Mouse (Mus musculus): ENCODE measurements around the gene Pear1. TPM values are rescaled to one million over a fixed set of nuclear protein-coding genes. Genes with fewer than 3 reads are reported as not detected.

Gene Pear1
- polyA plus RNA-seq, 1 experiment from 2014 or later = 6.7 TPM

- no peaks in the 10 kb centered on the region for H3K9me3 ChIP-seq (replicated peaks; ENCODE audit: control insufficient read depth, low read length, poor library complexity, severe bottlenecking)
- ATAC-seq = no peak
- H3K4me1 ChIP-seq (ENCODE audit: control insufficient read depth, insufficient read depth, low read length) = peaks cover 15% of the 10 kb centered on the region
- no peaks in the 10 kb centered on the region for H3K36me3 ChIP-seq (ENCODE audit: control insufficient read depth, insufficient read depth, low read length)
- under 1% methylated on average over 22 of the region's 29 CpGs for WGBS
- peak within 1 kb of the TSS; percentile 35 for H3K9ac ChIP-seq (ENCODE audit: low read depth, low read length)
- peak within 1 kb of the TSS; percentile 34 for H3K4me3 ChIP-seq (ENCODE audit: low read depth, low read length)
- peak within 1 kb of the TSS; percentile 60 for H3K4me2 ChIP-seq (ENCODE audit: low read length)
- H3K27me3 ChIP-seq (ENCODE audit: control insufficient read depth, insufficient read depth, low read depth, low read length) = peaks cover 65% of the 10 kb centered on the region
- H3K27ac ChIP-seq (ENCODE audit: low read length) = no peak within 1 kb of the TSS
Measured at GRCm38 (mm10) chr3:87796736-87797334, 27.3 kb downstream of the Pear1 start, which contains the start of gene Insrr. TSS of gene Insrr (plus strand) at chr3:87796951.

DNA sequence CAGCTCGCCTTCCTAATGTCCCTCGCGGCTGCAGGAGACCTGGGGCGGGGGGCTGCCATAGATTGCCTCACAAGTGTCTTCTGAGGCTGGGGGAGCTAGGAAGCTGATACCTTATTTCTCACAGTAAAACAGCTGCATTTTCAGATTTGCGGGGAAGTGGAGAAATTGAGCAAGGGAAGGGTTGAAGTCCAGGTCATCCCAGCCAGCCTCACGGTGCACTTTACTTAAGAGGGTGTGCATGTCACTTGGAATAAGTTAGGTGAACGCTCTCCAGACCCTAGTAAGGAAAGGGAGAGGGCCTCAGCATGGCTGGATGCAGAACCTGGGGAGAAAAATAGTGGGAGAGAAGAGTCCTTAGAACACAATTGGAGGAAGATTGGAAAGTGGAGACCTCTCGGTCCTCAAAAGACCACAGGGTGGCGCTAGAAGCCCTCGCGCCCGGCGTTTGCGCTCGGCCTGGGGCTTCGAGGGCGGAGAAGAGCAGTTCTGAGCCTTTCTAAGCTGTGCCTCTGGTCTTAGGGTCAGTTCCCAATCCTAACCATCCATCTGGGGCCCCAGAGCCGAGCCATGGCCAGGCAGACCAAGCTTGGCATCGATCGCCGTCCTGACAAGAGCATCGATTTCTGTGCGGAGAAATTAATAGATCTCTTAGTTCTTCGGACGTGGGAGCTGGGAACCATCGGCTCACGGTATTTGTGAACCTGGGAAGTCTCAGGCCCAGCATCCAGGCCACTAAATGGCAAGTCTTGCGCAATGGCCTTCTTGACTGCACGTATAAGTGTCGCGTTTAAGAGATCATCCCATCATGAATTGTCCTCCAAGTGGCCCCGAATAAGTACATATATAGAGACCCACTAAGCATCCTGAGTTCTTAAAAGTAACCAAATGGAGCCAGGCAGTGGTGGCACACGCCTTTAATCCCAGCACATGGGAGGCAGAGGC is 28.5 kb downstream of the Pear1 start:
- H3K4me3 ChIP-seq (ENCODE audit: low read depth, low read length) = peak overlapping the region; percentile 30
- H3K27me3 ChIP-seq (ENCODE audit: control insufficient read depth, insufficient read depth, low read depth, low read length) = peaks cover 69% of the 10 kb centered on the region
- H3K27ac ChIP-seq (ENCODE audit: low read length) = no peak overlapping the region
- H3K4me1 ChIP-seq (ENCODE audit: control insufficient read depth, insufficient read depth, low read length) = peaks cover 15% of the 10 kb centered on the region
- H3K36me3 ChIP-seq (ENCODE audit: control insufficient read depth, insufficient read depth, low read length) = no peaks in the 10 kb centered on the region
- 13% methylated on average over 33 of the region's 33 CpGs for WGBS
- no peak for ATAC-seq
- H3K9me3 ChIP-seq (replicated peaks; ENCODE audit: control insufficient read depth, low read length, poor library complexity, severe bottlenecking) = no peaks in the 10 kb centered on the region
- H3K9ac ChIP-seq (ENCODE audit: low read depth, low read length) = peak overlapping the region; percentile 50; the same call in 1 of the 2 replicates
- H3K4me2 ChIP-seq (ENCODE audit: low read length) = peak overlapping the region; percentile 60

- ATAC-seq = peak; percentile 33
Measured at GRCm38 (mm10) chr3:87794922-87795325, 29.2 kb downstream of the Pear1 start, which contains the start of gene Ntrk1. TSS of gene Ntrk1 (minus strand) at chr3:87795162.

GRCm38 (mm10) chr3:87789768-87790167 is 34.3 kb downstream of the Pear1 start:
- Histone ChIP-seq H3K4me1 (ENCODE audit: control insufficient read depth, insufficient read depth, low read length) (peaks cover 2% of the 10 kb centered on the region), H3K9me3 (replicated peaks; ENCODE audit: control insufficient read depth, low read length, poor library complexity, severe bottlenecking) (no peaks in the 10 kb centered on the region), H3K4me2 (ENCODE audit: low read length) (no peak overlapping the region), H3K36me3 (ENCODE audit: control insufficient read depth, insufficient read depth, low read length) (no peaks in the 10 kb centered on the region), H3K27me3 (ENCODE audit: control insufficient read depth, insufficient read depth, low read depth, low read length) (peaks cover 36% of the 10 kb centered on the region), H3K4me3 (ENCODE audit: low read depth, low read length) (no peak overlapping the region), H3K9ac (ENCODE audit: low read depth, low read length) (no peak overlapping the region), H3K27ac (ENCODE audit: low read length) (no peak overlapping the region)
- 28% methylated on average over 5 of the region's 5 CpGs for WGBS
- no peak for ATAC-seq

More at GRCm38 (mm10) chr3:87794922-87795325, 29.2 kb downstream of the Pear1 start, which contains the start of gene Ntrk1:
- Histone ChIP-seq H3K36me3 (ENCODE audit: control insufficient read depth, insufficient read depth, low read length) (no peaks in the 10 kb centered on the region), H3K9ac (ENCODE audit: low read depth, low read length) (peak within 1 kb of the TSS; percentile 50), H3K4me2 (ENCODE audit: low read length) (peak within 1 kb of the TSS; percentile 60), H3K27ac (ENCODE audit: low read length) (no peak within 1 kb of the TSS), H3K27me3 (ENCODE audit: control insufficient read depth, insufficient read depth, low read depth, low read length) (peaks cover 74% of the 10 kb centered on the region), H3K4me1 (ENCODE audit: control insufficient read depth, insufficient read depth, low read length) (peaks cover 15% of the 10 kb centered on the region), H3K4me3 (ENCODE audit: low read depth, low read length) (peak within 1 kb of the TSS; percentile 30), H3K9me3 (replicated peaks; ENCODE audit: control insufficient read depth, low read length, poor library complexity, severe bottlenecking) (no peaks in the 10 kb centered on the region)
- under 1% methylated on average over 46 of the region's 47 CpGs for WGBS

- no peak overlapping the region for H3K9ac ChIP-seq (ENCODE audit: low read depth, low read length)
- no peaks in the 10 kb centered on the region for H3K36me3 ChIP-seq (ENCODE audit: control insufficient read depth, insufficient read depth, low read length)
- peaks cover 31% of the 10 kb centered on the region for H3K27me3 ChIP-seq (ENCODE audit: control insufficient read depth, insufficient read depth, low read depth, low read length)
- no peak overlapping the region for H3K4me2 ChIP-seq (ENCODE audit: low read length)
- H3K4me3 ChIP-seq (ENCODE audit: low read depth, low read length) = no peak overlapping the region
- no peaks in the 10 kb centered on the region for H3K4me1 ChIP-seq (ENCODE audit: control insufficient read depth, insufficient read depth, low read length)
- no peak overlapping the region for H3K27ac ChIP-seq (ENCODE audit: low read length)
- no peak for ATAC-seq
- H3K9me3 ChIP-seq (replicated peaks; ENCODE audit: control insufficient read depth, low read length, poor library complexity, severe bottlenecking) = no peaks in the 10 kb centered on the region
- 67% methylated on average over 1 of the region's 1 CpGs for WGBS
Measured at GRCm38 (mm10) chr3:87789248-87789647, 34.9 kb downstream of the Pear1 start.

GRCm38 (mm10) chr3:87785626-87786214 is 38.4 kb downstream of the Pear1 start:
- 52% methylated on average over 6 of the region's 6 CpGs for WGBS
- ATAC-seq = no peak
- H3K9ac ChIP-seq (ENCODE audit: low read depth, low read length) = no peak overlapping the region
- no peaks in the 10 kb centered on the region for H3K36me3 ChIP-seq (ENCODE audit: control insufficient read depth, insufficient read depth, low read length)
- H3K27me3 ChIP-seq (ENCODE audit: control insufficient read depth, insufficient read depth, low read depth, low read length) = 0 out of 2 replicates have a peak, but pooled peaks cover 5% of the 10 kb centered on the region
- H3K4me2 ChIP-seq (ENCODE audit: low read length) = no peak overlapping the region
- H3K9me3 ChIP-seq (replicated peaks; ENCODE audit: control insufficient read depth, low read length, poor library complexity, severe bottlenecking) = no peaks in the 10 kb centered on the region
- no peaks in the 10 kb centered on the region for H3K4me1 ChIP-seq (ENCODE audit: control insufficient read depth, insufficient read depth, low read length)
- H3K4me3 ChIP-seq (ENCODE audit: low read depth, low read length) = no peak overlapping the region
- H3K27ac ChIP-seq (ENCODE audit: low read length) = no peak overlapping the region

DNA sequence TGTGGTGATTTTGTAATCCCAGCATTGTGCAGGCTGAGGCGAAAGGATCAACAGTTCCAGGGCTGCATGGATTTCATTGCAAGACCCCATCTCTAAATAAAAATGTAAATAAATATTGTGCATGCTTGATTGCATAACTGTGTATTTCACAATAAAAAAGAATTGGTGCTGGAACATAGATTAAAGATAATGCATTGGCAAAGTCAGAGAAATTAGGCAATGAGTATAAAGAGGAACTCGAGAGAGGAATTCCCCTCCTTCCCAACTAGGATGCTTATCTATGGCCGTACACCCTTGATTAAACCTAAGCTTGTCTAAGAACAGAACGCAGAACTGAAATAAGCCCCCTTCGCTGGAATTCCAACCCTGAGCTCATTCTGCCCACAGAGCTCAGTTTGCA is 39.0 kb downstream of the Pear1 start:
- H3K4me2 ChIP-seq (ENCODE audit: low read length) = no peak overlapping the region
- no peaks in the 10 kb centered on the region for H3K4me1 ChIP-seq (ENCODE audit: control insufficient read depth, insufficient read depth, low read length)
- no peaks in the 10 kb centered on the region for H3K36me3 ChIP-seq (ENCODE audit: control insufficient read depth, insufficient read depth, low read length)
- H3K4me3 ChIP-seq (ENCODE audit: low read depth, low read length) = no peak overlapping the region
- no peak overlapping the region for H3K27ac ChIP-seq (ENCODE audit: low read length)
- 0 out of 2 replicates have a peak, but pooled peaks cover under 1% of the 10 kb centered on the region for H3K27me3 ChIP-seq (ENCODE audit: control insufficient read depth, insufficient read depth, low read depth, low read length)
- WGBS = 81% methylated on average over 5 of the region's 5 CpGs
- ATAC-seq = no peak
- no peaks in the 10 kb centered on the region for H3K9me3 ChIP-seq (replicated peaks; ENCODE audit: control insufficient read depth, low read length, poor library complexity, severe bottlenecking)
- H3K9ac ChIP-seq (ENCODE audit: low read depth, low read length) = no peak overlapping the region

GRCm38 (mm10) chr3:87783282-87784023 is 40.7 kb downstream of the Pear1 start:
- H3K9ac ChIP-seq (ENCODE audit: low read depth, low read length) = no peak overlapping the region
- WGBS = 84% methylated on average over 25 of the region's 25 CpGs
- no peaks in the 10 kb centered on the region for H3K27me3 ChIP-seq (ENCODE audit: control insufficient read depth, insufficient read depth, low read depth, low read length)
- H3K36me3 ChIP-seq (ENCODE audit: control insufficient read depth, insufficient read depth, low read length) = no peaks in the 10 kb centered on the region
- no peaks in the 10 kb centered on the region for H3K9me3 ChIP-seq (replicated peaks; ENCODE audit: control insufficient read depth, low read length, poor library complexity, severe bottlenecking)
- no peaks in the 10 kb centered on the region; the same call in 1 of the 2 replicates for H3K4me1 ChIP-seq (ENCODE audit: control insufficient read depth, insufficient read depth, low read length)
- no peak for ATAC-seq
- no peak overlapping the region for H3K27ac ChIP-seq (ENCODE audit: low read length)
- no peak overlapping the region for H3K4me2 ChIP-seq (ENCODE audit: low read length)
- no peak overlapping the region for H3K4me3 ChIP-seq (ENCODE audit: low read depth, low read length)
